Mouse (Mus musculus): ENCODE measurements around the gene Scaf1. TPM values are rescaled to one million over a fixed set of nuclear protein-coding genes. Genes with fewer than 3 reads are reported as not detected.

Gene Scaf1
- polyA plus RNA-seq (2015; fragmentation: Illumina TruSeq; extraction: RNeasy Lipid Tissue Mini Kit (QIAGEN cat#74804); ENCODE audit: low read depth, low replicate concordance): 83.6 TPM

GRCm38 (mm10) chr7:45015957-45016612 lies at the start of gene Scaf1:
Gene Scaf1, minus strand, starts transcription at chr7:45016363.

GRCm38 (mm10) chr7:45062239-45062835 lies 46.2 kb upstream of the Scaf1 start, which contains the start of the genes Nosip and Prrg2:
Gene Nosip, plus strand, starts transcription at chr7:45062429.
Gene Prrg2, minus strand, starts transcription at chr7:45062677.

DNA sequence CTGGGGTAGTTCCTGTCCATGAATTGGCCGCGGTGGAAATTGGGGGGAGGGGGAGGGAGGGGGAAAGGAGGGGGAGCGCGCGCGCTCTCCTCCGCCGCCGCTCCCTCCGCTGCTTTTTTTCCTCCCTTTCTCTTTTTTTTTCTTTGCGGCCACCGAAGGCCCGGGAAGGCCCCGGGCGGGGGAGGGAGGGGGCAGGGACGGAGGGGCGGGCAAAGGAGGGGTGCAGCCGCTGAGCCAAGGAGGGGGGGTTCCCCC lies 36.6 kb upstream of the Scaf1 start, which contains the start of gene Prr12:
TSS of gene Prr12 (minus strand) at position 20 of the 255 bp plus-strand sequence.

DNA sequence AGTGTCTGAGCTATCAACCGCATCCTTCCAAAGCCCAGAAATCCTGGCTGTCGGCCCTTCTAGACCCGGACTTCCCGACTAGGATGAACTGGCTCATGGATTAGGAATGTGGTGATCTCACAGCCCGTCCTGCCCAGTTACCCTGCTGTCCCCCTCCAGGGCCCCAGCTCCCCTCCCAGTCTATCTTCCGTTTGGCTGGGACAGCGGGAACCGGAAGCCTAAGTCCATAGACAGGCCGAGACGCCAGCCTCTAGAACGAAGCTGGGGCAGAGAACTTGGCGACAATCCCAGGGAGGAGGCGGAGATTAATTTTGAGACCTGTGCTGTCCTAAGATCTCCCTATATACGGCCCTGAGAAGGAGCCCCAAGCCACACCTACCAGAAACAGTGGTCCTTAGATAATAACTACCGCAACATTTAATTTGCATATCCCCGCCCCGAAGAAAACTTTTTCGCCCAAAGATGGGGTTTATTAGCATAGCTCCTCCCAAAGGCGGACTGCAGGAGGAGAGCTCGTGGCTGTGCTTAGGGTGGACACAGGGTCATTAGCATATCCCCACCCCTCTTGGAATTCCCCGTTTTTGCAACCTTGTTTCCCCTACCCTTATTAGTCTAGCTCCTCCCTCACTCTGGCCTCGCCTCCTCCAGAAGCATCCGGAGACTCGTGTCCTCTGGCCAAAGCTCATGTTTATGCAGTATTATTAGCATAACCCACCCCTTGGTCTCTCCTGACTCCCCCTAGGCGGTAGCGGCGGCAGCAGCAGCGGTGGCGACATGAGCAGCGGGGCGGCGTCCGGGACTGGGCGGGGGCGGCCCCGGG lies 1.3 kb upstream of the Scaf1 start, which contains the start of gene Rras:
TSS of gene Rras (plus strand) at position 720 of the 820 bp plus-strand sequence.

DNA sequence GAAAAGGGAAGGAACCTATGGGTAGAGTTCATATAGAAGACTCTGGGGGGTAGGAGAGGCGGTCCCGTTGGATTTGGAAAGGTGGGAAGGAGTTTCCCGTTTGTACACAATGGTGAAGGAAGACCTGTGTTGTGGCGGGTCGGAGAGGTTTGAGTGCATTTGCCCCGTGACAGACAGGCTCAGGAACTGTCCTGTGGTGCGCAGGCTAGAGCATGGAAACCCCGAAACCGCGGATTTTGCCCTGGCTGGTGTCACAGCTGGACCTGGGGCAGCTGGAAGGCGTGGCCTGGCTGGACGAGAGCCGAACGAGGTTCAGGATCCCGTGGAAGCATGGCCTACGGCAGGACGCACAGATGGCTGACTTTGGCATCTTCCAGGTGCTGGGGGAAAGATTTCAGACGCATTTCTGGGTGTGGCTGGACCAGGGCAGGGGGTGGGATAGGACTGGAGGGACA lies 17.6 kb downstream of the Scaf1 start, which contains the start of gene Bcl2l12:
TSS of gene Bcl2l12 (minus strand) at position 212 of the 455 bp plus-strand sequence.

DNA sequence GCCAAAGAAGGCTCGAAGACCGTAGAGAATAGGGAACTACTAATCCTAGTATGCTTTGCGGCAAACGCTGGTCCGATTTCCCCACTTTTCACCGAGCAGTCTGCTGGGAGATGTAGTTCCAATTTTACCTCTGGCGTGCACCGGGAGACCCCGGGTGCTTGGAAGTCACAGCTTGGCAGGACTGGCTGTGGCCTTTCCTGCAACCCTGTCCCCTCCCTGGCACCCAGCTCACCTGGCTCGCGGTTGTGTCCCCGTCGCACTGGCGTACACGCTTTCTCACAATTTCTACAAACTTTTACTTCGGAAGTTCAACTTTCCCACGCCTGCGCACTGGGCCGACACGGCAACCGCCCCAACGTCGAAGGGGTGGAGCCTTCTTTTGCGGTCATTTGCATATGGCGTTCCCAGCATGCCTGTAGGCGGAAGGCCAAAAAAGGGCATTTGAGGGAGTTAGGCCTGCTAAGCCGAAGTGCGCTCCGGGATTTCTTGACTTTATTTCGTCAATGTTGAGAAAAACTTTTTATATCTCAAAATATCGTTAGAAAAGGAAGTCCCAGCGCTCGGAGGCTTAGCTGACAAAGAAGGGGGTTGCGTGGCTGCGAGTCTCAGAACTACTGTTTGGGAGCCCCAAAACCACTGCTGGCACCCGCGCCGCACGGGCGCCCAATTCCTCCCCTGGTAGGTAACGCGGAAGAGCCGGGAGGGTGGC lies 18.8 kb downstream of the Scaf1 start, which contains the start of gene Irf3:
TSS of gene Irf3 (plus strand) at position 418 of the 709 bp plus-strand sequence.

DNA sequence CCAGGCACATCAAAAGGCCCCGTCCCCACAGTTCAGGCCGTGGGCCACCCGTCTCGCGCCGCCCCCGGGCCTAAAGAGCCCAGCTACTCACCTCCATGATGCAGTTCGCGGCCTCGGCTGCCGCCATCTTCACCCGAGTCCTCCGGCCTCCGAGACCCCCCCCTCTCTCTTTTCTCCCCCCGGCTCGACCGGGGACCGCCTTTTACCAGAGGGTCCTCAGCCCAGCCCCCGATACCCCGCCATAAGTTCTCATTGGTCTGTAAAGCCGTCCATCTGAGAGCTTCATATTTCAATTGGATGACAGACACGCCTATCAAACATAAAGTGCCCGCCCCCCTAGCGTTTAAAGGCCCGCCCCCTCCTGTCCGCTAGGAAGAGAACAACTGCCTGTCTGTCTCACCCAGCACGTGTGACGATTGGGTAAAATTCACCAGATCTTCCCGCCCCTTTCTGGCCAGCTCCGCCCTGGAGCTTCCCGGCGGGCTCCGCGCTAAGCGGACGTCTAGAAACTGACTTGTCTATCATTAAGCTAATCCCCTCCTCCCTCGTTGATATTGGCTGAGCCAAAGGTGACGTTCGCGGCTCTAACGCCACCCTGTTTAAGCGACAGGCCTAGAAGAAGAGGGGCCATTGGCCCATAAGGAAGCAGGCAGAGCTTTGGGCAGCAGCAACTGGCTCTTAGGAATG lies 29.8 kb downstream of the Scaf1 start, which contains the start of gene Prmt1:
TSS of gene Prmt1 (minus strand) at position 377 of the 687 bp plus-strand sequence.

DNA sequence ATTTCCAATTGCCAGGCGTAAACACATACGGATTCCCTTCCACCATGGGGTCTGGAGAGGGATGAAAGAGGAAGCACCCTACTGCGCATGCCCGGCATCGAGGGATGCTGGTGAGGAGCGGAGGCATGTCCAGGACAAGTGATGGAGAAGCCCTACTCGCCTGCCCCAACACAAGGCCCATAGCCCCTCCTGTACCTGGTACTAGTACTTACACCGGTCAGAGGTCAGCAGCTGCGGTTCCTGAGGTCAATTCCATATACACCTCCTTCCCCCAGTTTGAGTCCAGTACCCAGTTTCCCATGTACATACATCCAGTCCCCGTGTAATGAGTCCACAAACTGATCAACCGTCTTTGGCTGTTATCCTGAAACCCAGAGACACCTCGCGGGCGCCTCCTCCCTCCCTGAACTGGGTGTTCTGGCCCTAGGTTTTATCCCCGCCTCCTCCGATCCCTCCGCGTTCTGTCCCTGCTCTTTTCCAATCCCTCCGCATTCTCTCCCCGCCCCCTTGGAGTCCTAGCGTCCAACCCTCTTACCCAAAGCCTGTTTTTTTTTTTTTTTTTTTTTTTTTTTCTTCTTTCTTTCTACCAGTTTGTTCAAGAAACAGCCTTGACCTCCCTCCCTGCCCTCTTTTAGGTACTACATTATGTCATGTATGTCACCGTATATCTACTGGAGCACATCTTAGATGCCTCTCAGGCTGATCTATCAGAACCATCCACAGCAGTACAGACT lies 41.6 kb downstream of the Scaf1 start, which contains the start of gene Cpt1c:
TSS of gene Cpt1c (minus strand) at position 469 of the 734 bp plus-strand sequence.

Other genes with a start within 250 kb of the Scaf1 start
- 24.4 TPM for gene Nup62, start 200.3 kb downstream of the Scaf1 start, polyA plus RNA-seq (2015; fragmentation: Illumina TruSeq; extraction: RNeasy Lipid Tissue Mini Kit (QIAGEN cat#74804); ENCODE audit: low read depth, low replicate concordance)
- gene Il4i1, start 200.0 kb downstream of the Scaf1 start, polyA plus RNA-seq (2015; fragmentation: Illumina TruSeq; extraction: RNeasy Lipid Tissue Mini Kit (QIAGEN cat#74804); ENCODE audit: low read depth, low replicate concordance): 0.34 TPM
- 22.3 TPM for gene Atf5, start 199.7 kb downstream of the Scaf1 start, polyA plus RNA-seq (2015; fragmentation: Illumina TruSeq; extraction: RNeasy Lipid Tissue Mini Kit (QIAGEN cat#74804); ENCODE audit: low read depth, low replicate concordance)
- gene Akt1s1, start 167.4 kb downstream of the Scaf1 start, polyA plus RNA-seq (2015; fragmentation: Illumina TruSeq; extraction: RNeasy Lipid Tissue Mini Kit (QIAGEN cat#74804); ENCODE audit: low read depth, low replicate concordance): 53.1 TPM
- 63.8 TPM for gene Tbc1d17, start 167.3 kb downstream of the Scaf1 start, polyA plus RNA-seq (2015; fragmentation: Illumina TruSeq; extraction: RNeasy Lipid Tissue Mini Kit (QIAGEN cat#74804); ENCODE audit: low read depth, low replicate concordance)
- 27.9 TPM for gene Pnkp, start 159.2 kb downstream of the Scaf1 start, polyA plus RNA-seq (2015; fragmentation: Illumina TruSeq; extraction: RNeasy Lipid Tissue Mini Kit (QIAGEN cat#74804); ENCODE audit: low read depth, low replicate concordance)
- 258 TPM for gene Ptov1, start 146.6 kb downstream of the Scaf1 start, polyA plus RNA-seq (2015; fragmentation: Illumina TruSeq; extraction: RNeasy Lipid Tissue Mini Kit (QIAGEN cat#74804); ENCODE audit: low read depth, low replicate concordance)
- 56.8 TPM for gene Med25, start 123.7 kb downstream of the Scaf1 start, polyA plus RNA-seq (2015; fragmentation: Illumina TruSeq; extraction: RNeasy Lipid Tissue Mini Kit (QIAGEN cat#74804); ENCODE audit: low read depth, low replicate concordance)
- 21.6 TPM for gene Fuz, start 120.3 kb downstream of the Scaf1 start, polyA plus RNA-seq (2015; fragmentation: Illumina TruSeq; extraction: RNeasy Lipid Tissue Mini Kit (QIAGEN cat#74804); ENCODE audit: low read depth, low replicate concordance)
- gene Ap2a1, start 86.9 kb downstream of the Scaf1 start, polyA plus RNA-seq (2015; fragmentation: Illumina TruSeq; extraction: RNeasy Lipid Tissue Mini Kit (QIAGEN cat#74804); ENCODE audit: low read depth, low replicate concordance): 188 TPM
- gene Tsks, start 73.2 kb downstream of the Scaf1 start, polyA plus RNA-seq (2015; fragmentation: Illumina TruSeq; extraction: RNeasy Lipid Tissue Mini Kit (QIAGEN cat#74804); ENCODE audit: low read depth, low replicate concordance): 1.3 TPM
- gene Cpt1c, start 41.5 kb downstream of the Scaf1 start, polyA plus RNA-seq (2015; fragmentation: Illumina TruSeq; extraction: RNeasy Lipid Tissue Mini Kit (QIAGEN cat#74804); ENCODE audit: low read depth, low replicate concordance): 76.4 TPM
- gene Prmt1, start 29.8 kb downstream of the Scaf1 start, polyA plus RNA-seq (2015; fragmentation: Illumina TruSeq; extraction: RNeasy Lipid Tissue Mini Kit (QIAGEN cat#74804); ENCODE audit: low read depth, low replicate concordance): 235 TPM
- gene Irf3, start 18.7 kb downstream of the Scaf1 start, polyA plus RNA-seq (2015; fragmentation: Illumina TruSeq; extraction: RNeasy Lipid Tissue Mini Kit (QIAGEN cat#74804); ENCODE audit: low read depth, low replicate concordance): 45.8 TPM
- gene Bcl2l12, start 17.7 kb downstream of the Scaf1 start, polyA plus RNA-seq (2015; fragmentation: Illumina TruSeq; extraction: RNeasy Lipid Tissue Mini Kit (QIAGEN cat#74804); ENCODE audit: low read depth, low replicate concordance): 3.6 TPM
- 17.7 TPM for gene Rras, start 1.6 kb upstream of the Scaf1 start, polyA plus RNA-seq (2015; fragmentation: Illumina TruSeq; extraction: RNeasy Lipid Tissue Mini Kit (QIAGEN cat#74804); ENCODE audit: low read depth, low replicate concordance)
- 23.9 TPM for gene Prr12, start 36.5 kb upstream of the Scaf1 start, polyA plus RNA-seq (2015; fragmentation: Illumina TruSeq; extraction: RNeasy Lipid Tissue Mini Kit (QIAGEN cat#74804); ENCODE audit: low read depth, low replicate concordance)
- gene Nosip, start 46.1 kb upstream of the Scaf1 start, polyA plus RNA-seq (2015; fragmentation: Illumina TruSeq; extraction: RNeasy Lipid Tissue Mini Kit (QIAGEN cat#74804); ENCODE audit: low read depth, low replicate concordance): 64.6 TPM
- gene Prrg2, start 46.3 kb upstream of the Scaf1 start, polyA plus RNA-seq (2015; fragmentation: Illumina TruSeq; extraction: RNeasy Lipid Tissue Mini Kit (QIAGEN cat#74804); ENCODE audit: low read depth, low replicate concordance): 11.6 TPM
- 6.6 TPM for gene Rcn3, start 75.9 kb upstream of the Scaf1 start, polyA plus RNA-seq (2015; fragmentation: Illumina TruSeq; extraction: RNeasy Lipid Tissue Mini Kit (QIAGEN cat#74804); ENCODE audit: low read depth, low replicate concordance)
- gene Fcgrt, start 87.5 kb upstream of the Scaf1 start, polyA plus RNA-seq (2015; fragmentation: Illumina TruSeq; extraction: RNeasy Lipid Tissue Mini Kit (QIAGEN cat#74804); ENCODE audit: low read depth, low replicate concordance): 20.1 TPM
- gene Rps11, start 108.1 kb upstream of the Scaf1 start, polyA plus RNA-seq (2015; fragmentation: Illumina TruSeq; extraction: RNeasy Lipid Tissue Mini Kit (QIAGEN cat#74804); ENCODE audit: low read depth, low replicate concordance): 807 TPM
- gene Rpl13a, start 112.4 kb upstream of the Scaf1 start, polyA plus RNA-seq (2015; fragmentation: Illumina TruSeq; extraction: RNeasy Lipid Tissue Mini Kit (QIAGEN cat#74804); ENCODE audit: low read depth, low replicate concordance): 1,952 TPM
- gene Gm45713, start 119.9 kb upstream of the Scaf1 start, polyA plus RNA-seq (2015; fragmentation: Illumina TruSeq; extraction: RNeasy Lipid Tissue Mini Kit (QIAGEN cat#74804); ENCODE audit: low read depth, low replicate concordance): not detected
- 11.0 TPM for gene Flt3l, start 120.1 kb upstream of the Scaf1 start, polyA plus RNA-seq (2015; fragmentation: Illumina TruSeq; extraction: RNeasy Lipid Tissue Mini Kit (QIAGEN cat#74804); ENCODE audit: low read depth, low replicate concordance)
- gene Pih1d1, start 137.9 kb upstream of the Scaf1 start, polyA plus RNA-seq (2015; fragmentation: Illumina TruSeq; extraction: RNeasy Lipid Tissue Mini Kit (QIAGEN cat#74804); ENCODE audit: low read depth, low replicate concordance): 50.0 TPM
- 6.5 TPM for gene Aldh16a1, start 138.2 kb upstream of the Scaf1 start, polyA plus RNA-seq (2015; fragmentation: Illumina TruSeq; extraction: RNeasy Lipid Tissue Mini Kit (QIAGEN cat#74804); ENCODE audit: low read depth, low replicate concordance)
- gene Slc17a7, start 147.6 kb upstream of the Scaf1 start, polyA plus RNA-seq (2015; fragmentation: Illumina TruSeq; extraction: RNeasy Lipid Tissue Mini Kit (QIAGEN cat#74804); ENCODE audit: low read depth, low replicate concordance): 704 TPM
- not detected for gene Gfy, start 163.2 kb upstream of the Scaf1 start, polyA plus RNA-seq (2015; fragmentation: Illumina TruSeq; extraction: RNeasy Lipid Tissue Mini Kit (QIAGEN cat#74804); ENCODE audit: low read depth, low replicate concordance)
- gene Pth2, start 164.6 kb upstream of the Scaf1 start, polyA plus RNA-seq (2015; fragmentation: Illumina TruSeq; extraction: RNeasy Lipid Tissue Mini Kit (QIAGEN cat#74804); ENCODE audit: low read depth, low replicate concordance): not detected
- 2.2 TPM for gene Ccdc155, start 188.5 kb upstream of the Scaf1 start, polyA plus RNA-seq (2015; fragmentation: Illumina TruSeq; extraction: RNeasy Lipid Tissue Mini Kit (QIAGEN cat#74804); ENCODE audit: low read depth, low replicate concordance)
- gene Dkkl1, start 195.8 kb upstream of the Scaf1 start, polyA plus RNA-seq (2015; fragmentation: Illumina TruSeq; extraction: RNeasy Lipid Tissue Mini Kit (QIAGEN cat#74804); ENCODE audit: low read depth, low replicate concordance): 39.0 TPM
- 3.6 TPM for gene Tead2, start 199.4 kb upstream of the Scaf1 start, polyA plus RNA-seq (2015; fragmentation: Illumina TruSeq; extraction: RNeasy Lipid Tissue Mini Kit (QIAGEN cat#74804); ENCODE audit: low read depth, low replicate concordance)
- 3.8 TPM for gene Cd37, start 222.8 kb upstream of the Scaf1 start, polyA plus RNA-seq (2015; fragmentation: Illumina TruSeq; extraction: RNeasy Lipid Tissue Mini Kit (QIAGEN cat#74804); ENCODE audit: low read depth, low replicate concordance)
- 1.2 TPM for gene Slc6a16, start 224.7 kb upstream of the Scaf1 start, polyA plus RNA-seq (2015; fragmentation: Illumina TruSeq; extraction: RNeasy Lipid Tissue Mini Kit (QIAGEN cat#74804); ENCODE audit: low read depth, low replicate concordance)

All from brain, adult 10 weeks (tissue).